Mouse (Mus musculus) hindbrain, embryonic 11.5 days (tissue): ENCODE results near the gene Mrpl35. TPM values are rescaled to one million over a fixed set of nuclear protein-coding genes. Genes with fewer than 3 reads are reported as not detected.

Experiments
- ATAC-seq: fragments of 200-750 bp; cut with Nextera tagmentation; 2 replicates; pipeline ENCODE4 v1.8.0; 2017; ENCODE audit warnings: mild to moderate bottlenecking, moderate TSS enrichment, moderate library complexity; ENCODE audit not compliant: low FRiP score
- DNase-seq: peaks from one replicate; pipeline ENCODE4 v3.0.0-alpha.2; 2015; ENCODE audit warnings: low spot score
- H3K27ac ChIP-seq: fragments of 300-500 bp; sonication (generic); 2 replicates; pipeline ENCODE4 v1.5.1; 2014; ENCODE audit warnings: mild to moderate bottlenecking, low read depth, low read length
- H3K27me3 ChIP-seq: fragments of 300-500 bp; sonication (generic); 2 replicates; pipeline ENCODE4 v1.6.1; 2014; ENCODE audit warnings: mild to moderate bottlenecking, low read length, moderate library complexity, mixed read lengths; ENCODE audit not compliant: control insufficient read depth, insufficient read depth
- H3K36me3 ChIP-seq: fragments of 300-500 bp; sonication (generic); 2 replicates; pipeline ENCODE4 v1.6.1; 2014; ENCODE audit warnings: mild to moderate bottlenecking, low read length, moderate library complexity, mixed read lengths; ENCODE audit not compliant: control insufficient read depth, insufficient read depth
- H3K4me1 ChIP-seq: fragments of 300-500 bp; sonication (generic); replicated peaks from 2 replicates; pipeline ENCODE4 v1.6.1; 2014; ENCODE audit warnings: low read length, mixed read lengths; ENCODE audit not compliant: control insufficient read depth, insufficient read depth
- H3K4me2 ChIP-seq: fragments of 300-500 bp; sonication (generic); replicated peaks from 2 replicates; pipeline ENCODE4 v1.6.1; 2014; ENCODE audit warnings: mild to moderate bottlenecking, low read depth, low read length
- H3K4me3 ChIP-seq: fragments of 300-500 bp; sonication (generic); 2 replicates; pipeline ENCODE4 v1.5.1; 2014; ENCODE audit warnings: low read depth, low read length
- H3K9ac ChIP-seq: fragments of 300-500 bp; sonication (generic); 2 replicates; pipeline ENCODE4 v1.6.1; 2014; ENCODE audit warnings: low read depth, low read length
- H3K9me3 ChIP-seq: fragments of 300-500 bp; sonication (generic); 2 replicates; pipeline ENCODE4 v1.6.1; 2016; ENCODE audit warnings: low read length; ENCODE audit not compliant: control insufficient read depth
- WGBS: fragments of 180-500 bp; shearing (Covaris S2); extraction: QIAGEN DNeasy Blood & Tissue Kit; methylation state at CpG from one replicate; pipeline ENCODE4 v1.1.7; 2014; 5-methylcytosine and 5-hydroxymethylcytosine counted together
- polyA plus RNA-seq: library from polyadenylated mRNA; unstranded; fragments of >200 nt; fragmentation: Nextera tagmentation; extraction: Ambion mirVana; gene quantifications from 2 replicates; pipeline ENCODE4 v1.2.1, GENCODE M21; 2014

Mrpl35 gene
- polyA plus RNA-seq, 1 experiment from 2014 or later: 58.4 TPM

DNA sequence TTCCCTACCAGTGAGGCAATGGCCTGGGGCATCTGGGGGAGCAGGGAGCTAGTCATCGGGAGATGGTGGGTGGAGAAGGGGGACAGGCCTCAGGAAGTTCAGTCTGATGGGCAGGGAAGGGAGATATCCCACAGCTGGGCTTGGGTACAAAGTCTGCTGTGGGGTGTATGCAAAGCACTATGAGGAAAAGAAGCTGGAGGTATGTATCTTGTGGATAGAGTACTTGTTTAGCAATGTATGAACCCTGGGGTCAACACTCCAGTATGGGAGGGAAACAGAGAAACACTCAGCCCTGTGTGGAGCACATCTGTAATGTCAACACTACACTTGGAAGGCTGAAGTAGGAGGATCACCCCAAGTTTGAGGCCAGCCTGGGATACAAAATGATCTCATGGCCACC lies 20.1 kb downstream of the Mrpl35 start:
- 73% methylated on average over 1 of the region's 1 CpGs for WGBS
- no peak for ATAC-seq
- H3K36me3 ChIP-seq: no peaks in the 10 kb centered on the region
- DNase-seq: no peak
- no peaks in the 10 kb centered on the region for H3K27me3 ChIP-seq
- H3K4me2 ChIP-seq: no peak overlapping the region
- no peak overlapping the region for H3K27ac ChIP-seq
- H3K4me1 ChIP-seq: no peaks in the 10 kb centered on the region
- H3K9me3 ChIP-seq: no peaks in the 10 kb centered on the region
- no peak overlapping the region for H3K4me3 ChIP-seq
- H3K9ac ChIP-seq: no peak overlapping the region

DNA sequence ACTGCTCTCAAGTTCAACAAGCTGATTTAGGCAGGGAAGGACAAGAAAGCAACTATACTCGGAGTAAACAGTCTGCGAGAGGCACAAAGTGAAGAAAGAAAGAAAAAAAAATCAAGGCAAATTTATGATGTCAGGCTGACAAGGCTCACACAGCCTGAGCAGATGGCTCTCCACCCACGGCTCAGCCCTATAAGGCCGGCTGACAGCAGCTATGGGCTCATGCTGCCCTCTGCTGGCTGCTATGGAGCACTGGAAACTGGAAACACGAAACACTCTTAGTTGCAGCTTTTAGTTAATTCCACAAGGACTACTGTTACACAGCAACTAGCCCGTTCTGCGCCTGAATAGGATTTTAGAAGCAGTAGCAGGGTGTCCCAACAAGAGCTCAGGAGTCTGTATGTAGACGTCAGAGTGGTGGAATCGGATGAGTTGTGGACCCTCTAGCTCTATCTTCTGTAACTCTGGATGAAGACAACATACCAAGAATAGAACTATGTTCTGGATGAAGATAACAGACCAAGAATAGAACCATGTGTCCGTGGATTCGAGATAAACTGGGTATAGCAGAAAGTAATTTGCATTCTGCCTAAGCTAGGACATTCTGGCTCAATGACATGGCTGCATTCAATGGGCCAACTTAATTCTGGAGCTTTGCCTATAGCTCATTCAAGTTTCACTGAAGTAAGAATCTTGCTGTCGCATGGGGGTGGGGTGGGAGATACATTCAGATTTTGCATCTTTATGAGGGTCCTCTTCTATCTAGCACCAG lies 22.5 kb downstream of the Mrpl35 start:
- Histone ChIP-seq H3K27ac (no peak overlapping the region), H3K4me3 (no peak overlapping the region), H3K4me1 (no peaks in the 10 kb centered on the region), H3K27me3 (no peaks in the 10 kb centered on the region), H3K36me3 (no peaks in the 10 kb centered on the region), H3K9ac (no peak overlapping the region), H3K4me2 (no peak overlapping the region), H3K9me3 (no peaks in the 10 kb centered on the region)
- DNase-seq (peak; percentile 85), ATAC-seq (peak; percentile 84)
- 33% methylated on average over 12 of the region's 12 CpGs for WGBS

DNA sequence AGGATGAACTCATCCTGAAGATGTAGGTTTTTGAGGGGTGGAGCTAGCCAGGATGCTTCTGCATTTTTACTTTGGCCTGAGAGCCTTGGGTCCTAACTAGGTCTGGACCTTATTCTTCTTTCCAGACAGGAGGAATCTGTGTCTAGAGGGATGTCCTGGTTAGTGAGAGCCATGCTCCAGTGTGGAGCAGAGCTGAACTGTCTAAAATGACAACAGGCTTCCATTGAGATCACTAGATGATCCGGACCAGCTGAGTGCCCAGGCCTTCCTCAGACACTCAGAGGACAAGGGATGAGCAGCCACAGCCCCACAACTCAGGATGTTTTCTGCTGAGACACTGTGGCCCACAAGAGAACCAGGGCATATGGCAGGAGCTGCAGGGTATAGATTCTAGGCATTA lies 23.2 kb downstream of the Mrpl35 start:
- DNase-seq (no peak), ATAC-seq (0 out of 2 replicates have a peak, but pooled peaks have one; percentile 31)
- no peak overlapping the region for H3K27ac ChIP-seq
- no peaks in the 10 kb centered on the region for H3K4me1 ChIP-seq
- H3K9ac ChIP-seq: no peak overlapping the region
- no peaks in the 10 kb centered on the region for H3K27me3 ChIP-seq
- no peaks in the 10 kb centered on the region for H3K36me3 ChIP-seq
- no peak overlapping the region for H3K4me2 ChIP-seq
- H3K9me3 ChIP-seq: no peaks in the 10 kb centered on the region
- no peak overlapping the region for H3K4me3 ChIP-seq
- WGBS: 100% methylated on average over 1 of the region's 1 CpGs

DNA sequence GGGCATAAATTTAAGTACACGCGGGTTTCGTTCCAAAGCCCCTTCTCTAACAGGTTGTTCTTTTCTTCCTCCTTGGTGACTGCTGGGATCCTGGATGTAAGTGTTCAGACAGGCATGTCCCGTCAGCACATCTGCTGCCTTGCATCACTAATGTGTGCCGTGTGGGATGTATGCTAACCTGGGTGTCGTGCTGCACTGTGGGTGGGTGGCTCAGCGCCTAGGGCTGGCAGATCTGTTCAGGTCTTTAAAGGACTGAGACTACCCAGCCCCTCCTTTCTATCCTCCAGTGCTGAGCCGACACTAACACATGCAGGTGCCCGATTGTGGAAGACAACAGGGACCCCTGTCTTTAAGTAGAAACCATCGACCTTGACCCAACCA lies 25.1 kb downstream of the Mrpl35 start:
- no peaks in the 10 kb centered on the region for H3K9me3 ChIP-seq
- no peak overlapping the region for H3K4me3 ChIP-seq
- no peak overlapping the region for H3K9ac ChIP-seq
- 75% methylated on average over 10 of the region's 10 CpGs for WGBS
- H3K27ac ChIP-seq: no peak overlapping the region
- no peaks in the 10 kb centered on the region for H3K27me3 ChIP-seq
- H3K4me2 ChIP-seq: no peak overlapping the region
- DNase-seq (no peak), ATAC-seq (no peak)
- no peaks in the 10 kb centered on the region for H3K36me3 ChIP-seq
- H3K4me1 ChIP-seq: no peaks in the 10 kb centered on the region

DNA sequence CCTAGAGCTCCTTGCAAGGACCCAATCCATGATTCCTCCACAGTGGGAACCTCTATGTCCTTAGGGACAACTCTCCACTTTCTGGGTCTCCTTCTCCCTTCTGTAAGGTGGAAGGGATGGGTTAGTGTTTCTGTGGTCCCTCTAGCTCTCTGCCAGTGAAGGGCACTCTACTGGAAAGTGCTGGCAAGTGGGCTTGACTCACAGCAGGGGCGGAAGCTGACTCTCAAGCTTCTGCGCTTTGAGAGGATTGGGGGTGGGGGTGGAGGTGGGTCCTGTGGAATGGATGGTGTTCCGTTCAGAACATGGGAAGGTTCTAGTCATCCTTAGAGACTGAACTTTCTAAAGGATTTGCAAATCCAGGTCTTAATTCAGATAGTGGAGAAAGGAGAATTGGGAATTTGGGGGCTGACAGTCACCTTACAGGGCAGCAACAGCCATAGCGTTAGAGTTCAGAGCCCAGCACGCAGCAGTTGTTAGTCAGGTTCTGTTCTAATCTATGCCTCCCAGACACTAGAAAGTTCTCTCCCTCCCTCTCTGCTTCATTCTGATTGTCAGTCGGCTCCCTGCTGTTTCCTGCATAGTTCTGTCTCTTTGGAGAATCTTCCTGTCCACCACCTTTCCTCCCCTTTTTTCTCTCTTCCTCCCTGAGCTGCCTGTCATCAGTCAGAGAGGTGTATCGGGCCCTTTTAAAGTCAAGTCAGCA lies 25.6 kb downstream of the Mrpl35 start:
- no peak for ATAC-seq
- Histone ChIP-seq H3K4me3 (no peak overlapping the region), H3K27me3 (no peaks in the 10 kb centered on the region), H3K4me1 (no peaks in the 10 kb centered on the region), H3K9me3 (no peaks in the 10 kb centered on the region), H3K9ac (no peak overlapping the region), H3K4me2 (no peak overlapping the region), H3K36me3 (no peaks in the 10 kb centered on the region), H3K27ac (no peak overlapping the region)
- DNase-seq: no peak
- 62% methylated on average over 7 of the region's 7 CpGs for WGBS

DNA sequence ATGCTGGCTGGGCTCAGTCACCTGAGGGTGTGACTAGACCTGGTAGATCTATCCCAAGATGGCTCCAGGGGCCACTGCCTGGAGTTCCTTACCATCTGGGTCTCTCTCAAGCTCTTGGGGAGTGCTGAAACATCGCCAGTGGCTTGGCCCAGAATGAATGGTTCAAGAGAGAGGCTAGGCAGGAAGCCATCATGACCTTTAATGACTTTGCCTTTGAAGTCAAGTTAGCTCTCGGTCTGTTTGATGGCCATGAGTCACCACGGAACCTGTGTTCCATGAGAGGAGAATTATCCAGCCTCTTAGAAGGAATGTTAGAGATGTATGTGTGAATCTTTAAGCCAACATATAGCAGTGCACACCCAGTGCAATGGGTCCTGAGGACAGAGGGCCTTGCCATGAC lies 27.4 kb downstream of the Mrpl35 start:
- WGBS: 84% methylated on average over 3 of the region's 3 CpGs
- no peak for ATAC-seq
- no peak overlapping the region for H3K9ac ChIP-seq
- no peak for DNase-seq
- no peaks in the 10 kb centered on the region for H3K27me3 ChIP-seq
- no peaks in the 10 kb centered on the region for H3K4me1 ChIP-seq
- no peak overlapping the region for H3K4me2 ChIP-seq
- H3K27ac ChIP-seq: no peak overlapping the region
- no peak overlapping the region for H3K4me3 ChIP-seq
- no peaks in the 10 kb centered on the region for H3K36me3 ChIP-seq
- H3K9me3 ChIP-seq: no peaks in the 10 kb centered on the region

DNA sequence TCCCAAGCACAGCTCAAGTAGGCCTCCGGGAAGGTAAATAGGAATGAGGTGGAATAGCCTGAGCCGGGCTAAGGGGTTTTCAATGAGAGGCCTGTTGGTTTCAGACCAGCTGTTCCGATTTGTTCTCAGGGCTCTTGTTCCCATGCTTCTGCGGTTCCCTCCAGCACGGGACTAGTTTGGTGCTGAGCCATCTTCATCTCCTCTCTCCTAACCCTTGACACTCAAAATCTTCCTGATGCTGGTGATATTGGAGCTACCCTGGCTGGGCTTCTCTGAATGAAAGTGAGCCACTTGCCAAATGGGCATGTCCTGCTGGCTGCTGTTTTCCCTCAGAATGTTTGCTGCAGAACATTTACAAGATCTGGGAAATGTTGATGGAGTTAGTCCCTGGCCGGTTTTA lies 35.0 kb downstream of the Mrpl35 start:
- Histone ChIP-seq H3K4me3 (no peak overlapping the region), H3K9me3 (no peaks in the 10 kb centered on the region), H3K27me3 (no peaks in the 10 kb centered on the region), H3K4me1 (no peaks in the 10 kb centered on the region), H3K36me3 (no peaks in the 10 kb centered on the region), H3K27ac (no peak overlapping the region), H3K4me2 (no peak overlapping the region), H3K9ac (no peak overlapping the region)
- DNase-seq (no peak), ATAC-seq (no peak)
- WGBS: 87% methylated on average over 6 of the region's 6 CpGs

DNA sequence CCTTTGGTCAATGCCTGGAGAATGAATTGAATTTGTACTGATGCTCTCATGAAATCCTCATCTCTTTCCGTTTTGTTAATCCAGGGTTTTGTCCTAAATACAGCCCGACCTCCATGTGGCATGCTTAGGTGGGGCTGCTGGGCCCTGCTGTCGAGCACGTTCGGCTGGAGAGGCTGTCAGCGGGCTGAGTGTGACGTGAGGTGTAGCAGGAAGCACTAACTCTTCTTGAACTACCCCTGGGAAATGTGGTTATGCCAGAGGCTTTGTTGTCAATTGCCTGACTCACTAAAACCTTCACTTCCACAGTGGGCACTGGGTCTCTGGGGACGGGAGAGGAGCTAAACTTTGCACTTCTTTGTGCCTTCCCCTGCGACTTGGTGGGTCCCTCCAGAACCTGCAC lies 38.4 kb downstream of the Mrpl35 start:
- no peak overlapping the region for H3K4me2 ChIP-seq
- no peaks in the 10 kb centered on the region for H3K9me3 ChIP-seq
- no peak overlapping the region for H3K4me3 ChIP-seq
- H3K27ac ChIP-seq: no peak overlapping the region
- WGBS: 88% methylated on average over 9 of the region's 9 CpGs
- DNase-seq (no peak), ATAC-seq (no peak)
- no peaks in the 10 kb centered on the region for H3K36me3 ChIP-seq
- H3K9ac ChIP-seq: no peak overlapping the region
- no peaks in the 10 kb centered on the region for H3K4me1 ChIP-seq
- no peaks in the 10 kb centered on the region for H3K27me3 ChIP-seq

DNA sequence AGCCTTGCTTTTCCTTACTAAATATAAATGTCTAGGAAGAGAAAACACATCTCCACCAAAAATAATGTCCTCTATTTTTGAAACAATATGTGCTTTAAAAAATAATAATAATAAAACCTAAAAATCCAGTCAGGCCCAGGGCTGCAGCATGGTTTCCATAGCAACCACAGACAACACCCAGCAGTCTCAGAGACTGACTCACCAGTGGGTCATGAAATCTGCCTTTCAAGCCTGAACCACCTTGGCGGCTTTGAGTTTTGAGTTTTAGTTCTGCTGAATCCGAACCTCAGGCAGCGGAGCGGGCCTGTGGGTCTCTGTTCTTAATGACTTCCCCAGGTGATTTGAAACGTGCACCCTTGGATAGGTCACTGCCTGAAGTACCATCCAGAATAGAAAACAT lies 43.6 kb downstream of the Mrpl35 start:
- Histone ChIP-seq H3K4me1 (no peaks in the 10 kb centered on the region), H3K36me3 (no peaks in the 10 kb centered on the region), H3K9me3 (no peaks in the 10 kb centered on the region), H3K9ac (no peak overlapping the region), H3K4me2 (no peak overlapping the region), H3K27ac (no peak overlapping the region), H3K4me3 (no peak overlapping the region), H3K27me3 (no peaks in the 10 kb centered on the region)
- ATAC-seq (no peak), DNase-seq (no peak)
- 91% methylated on average over 5 of the region's 5 CpGs for WGBS
